Mouse (Mus musculus): ENCODE results near the gene Cmc1.
A peak's percentile ranks its signal among the peaks of the same experiment; 100 is the strongest.
"Not testable (repeated sequence)": the region's sequence is repeated elsewhere in the genome, so short reads cannot be mapped to it uniquely, and the experiment has no call there.

Gene Cmc1

DNA sequence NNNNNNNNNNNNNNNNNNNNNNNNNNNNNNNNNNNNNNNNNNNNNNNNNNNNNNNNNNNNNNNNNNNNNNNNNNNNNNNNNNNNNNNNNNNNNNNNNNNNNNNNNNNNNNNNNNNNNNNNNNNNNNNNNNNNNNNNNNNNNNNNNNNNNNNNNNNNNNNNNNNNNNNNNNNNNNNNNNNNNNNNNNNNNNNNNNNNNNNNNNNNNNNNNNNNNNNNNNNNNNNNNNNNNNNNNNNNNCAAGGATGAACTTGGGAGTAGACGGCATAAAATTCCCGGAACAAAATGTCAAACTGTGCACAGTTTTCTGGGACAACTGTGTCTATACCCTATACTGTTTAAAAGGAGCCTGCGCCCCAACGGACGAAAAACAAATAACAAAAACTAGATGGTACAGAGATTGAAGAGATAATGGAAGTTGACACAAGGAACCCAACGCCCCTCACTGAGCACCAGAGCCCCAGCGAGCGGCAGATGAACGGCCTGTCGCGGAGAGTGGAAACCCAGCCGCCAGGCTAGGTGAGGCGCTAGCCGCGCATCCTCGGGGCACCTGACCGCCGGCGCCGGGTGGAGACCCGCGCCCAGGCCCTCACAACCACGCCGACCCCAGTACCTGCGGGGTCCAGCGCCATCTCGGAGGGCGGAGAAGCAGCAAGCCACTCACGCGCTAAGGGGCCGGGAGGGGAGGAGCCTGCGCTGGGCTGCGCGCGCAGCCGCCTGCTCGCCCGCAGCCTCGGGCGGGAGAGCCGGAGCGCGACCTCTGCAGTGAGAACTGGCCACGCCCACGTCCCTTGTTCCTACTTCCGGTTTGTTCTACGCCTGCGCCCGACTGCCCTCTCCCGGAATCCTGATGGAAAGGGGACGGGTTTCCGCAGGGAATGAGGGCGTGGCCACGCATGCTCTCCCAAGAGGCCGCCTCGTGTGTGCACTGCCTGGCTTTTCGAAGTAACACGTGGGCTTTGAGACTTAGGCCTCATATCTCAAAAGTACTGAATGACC lies at the start of gene Cmc1:
Gene Cmc1, minus strand, starts transcription at position 771 of the 996 bp plus-strand sequence.
- peak; percentile 72 to 77 for DNase-seq

DNA sequence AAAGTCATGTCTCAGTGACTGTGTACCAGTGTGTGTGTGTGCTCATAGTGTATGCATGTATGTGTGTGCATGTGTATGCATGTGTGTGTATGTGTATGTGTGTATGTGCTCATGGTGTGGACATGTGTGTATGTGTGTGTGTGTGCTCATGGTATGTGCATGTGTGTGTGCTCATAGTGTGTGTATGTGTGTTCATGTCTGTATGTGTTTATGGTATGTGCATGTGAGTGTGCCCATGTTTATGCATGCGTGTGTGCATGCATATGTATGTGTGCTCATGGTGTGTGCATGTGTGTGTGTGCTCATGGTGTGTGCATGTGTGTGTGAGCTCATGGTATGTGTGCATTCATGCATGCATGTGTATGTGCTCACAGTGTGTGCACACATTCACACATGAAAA lies 48.6 kb upstream of the Cmc1 start:
- no peak for DNase-seq

- no peak for DNase-seq
These were observed 46.8 kb upstream of the Cmc1 start for GRCm38 (mm10) chr9:118196661-118197390.

DNA sequence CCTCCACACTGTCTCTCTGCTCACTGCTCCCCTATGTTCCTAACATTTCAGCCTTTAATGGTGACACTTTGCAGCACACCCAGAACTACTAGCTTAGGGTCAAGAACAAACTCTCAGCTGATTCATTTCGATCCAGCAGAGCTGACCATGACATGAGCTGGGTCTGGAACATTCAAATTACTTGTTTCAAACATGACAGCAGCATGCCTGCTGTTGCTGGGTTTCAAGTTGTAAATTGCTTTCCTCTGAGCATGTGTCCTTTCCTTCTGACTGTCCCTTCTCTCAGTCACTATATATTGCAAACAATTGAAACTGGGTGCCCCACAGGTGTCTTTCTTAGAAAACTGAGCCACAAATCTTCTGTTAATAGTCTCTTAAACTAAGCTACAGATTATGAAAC lies 43.3 kb upstream of the Cmc1 start:
- DNase-seq: no peak

GRCm38 (mm10) chr9:118191276-118191675 lies 41.3 kb upstream of the Cmc1 start:
- no peak for DNase-seq

DNA sequence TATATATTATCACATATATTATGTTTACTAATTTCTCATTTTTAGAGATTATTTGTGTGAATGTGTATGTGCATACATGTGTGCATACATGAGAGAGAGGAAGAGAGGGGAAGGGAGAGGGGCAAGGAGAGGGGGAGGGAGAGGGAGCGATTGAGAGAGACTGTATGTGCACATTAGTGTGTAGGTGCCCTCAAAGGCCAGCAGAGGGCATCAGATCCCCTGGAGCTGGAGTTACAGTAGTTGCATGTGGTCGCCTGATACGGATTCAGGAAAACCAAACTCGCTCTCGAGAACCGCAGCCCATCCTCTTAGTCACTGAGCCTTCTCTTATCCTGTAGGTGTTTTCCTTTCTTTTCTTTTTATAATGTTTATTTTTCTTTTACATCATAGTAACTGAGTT lies 38.4 kb upstream of the Cmc1 start:
- DNase-seq: no peak

- no peak for DNase-seq
These were observed 37.4 kb upstream of the Cmc1 start for GRCm38 (mm10) chr9:118187420-118187819.

DNA sequence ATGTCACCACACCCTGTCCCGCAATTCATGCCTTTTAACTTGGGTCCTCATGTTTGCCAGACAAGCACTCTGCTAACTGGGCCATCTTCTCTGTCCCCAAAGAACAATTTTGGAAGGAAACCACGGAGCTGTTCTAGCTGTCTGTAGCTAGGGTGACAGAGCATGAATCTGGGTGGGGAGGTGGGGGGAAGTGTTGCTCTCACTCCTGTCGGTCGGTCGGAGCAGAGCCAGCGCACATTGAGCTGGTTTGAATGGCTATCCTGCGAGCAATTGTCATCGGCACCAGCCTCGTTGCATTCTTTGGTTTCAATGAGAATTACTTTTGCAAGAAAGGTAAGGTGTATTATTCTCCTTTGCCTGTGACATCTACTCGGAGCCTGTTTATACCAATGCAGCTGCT lies 36.8 kb upstream of the Cmc1 start:
- DNase-seq: no peak

DNA sequence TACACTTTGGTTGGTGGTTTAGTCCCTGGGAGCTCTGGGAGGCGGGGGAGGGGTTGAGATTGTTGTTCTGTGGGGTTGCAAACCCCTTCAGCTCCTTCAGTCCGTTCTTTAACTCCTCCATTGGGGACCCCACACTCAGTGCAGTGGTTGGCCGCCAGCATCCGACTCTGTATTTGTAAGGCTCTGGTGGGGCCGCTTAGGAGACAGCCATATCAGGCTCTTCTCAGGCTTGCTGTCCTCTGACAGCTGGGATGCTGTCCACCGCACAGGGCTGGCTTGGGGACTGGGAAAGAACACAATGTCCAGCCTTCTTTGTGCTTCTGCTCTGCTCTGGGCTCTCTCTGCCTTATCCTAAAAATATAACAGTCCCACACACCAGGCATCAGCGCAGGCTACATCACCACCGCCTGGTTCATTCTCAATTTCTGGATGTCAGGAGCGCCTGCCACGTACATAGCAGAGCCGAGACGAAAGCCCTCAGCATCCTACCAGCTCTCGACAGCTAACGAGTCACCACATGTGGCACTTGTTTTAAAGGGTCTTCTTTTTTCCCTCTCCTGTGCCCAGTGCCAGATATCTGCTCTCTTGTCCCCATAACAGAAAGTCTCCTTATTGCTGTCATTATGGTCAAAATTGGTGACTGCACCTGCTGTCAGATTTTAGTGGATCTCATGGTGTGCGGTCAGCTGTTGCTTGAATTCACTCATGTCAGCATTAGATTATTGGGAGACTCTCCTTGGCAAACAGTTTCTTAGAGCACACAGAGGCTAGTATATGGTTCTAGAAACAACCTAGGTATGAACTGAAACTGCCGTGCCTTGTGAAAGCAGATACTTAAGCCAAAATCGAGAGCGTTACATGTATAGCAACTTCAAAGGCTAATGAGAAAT lies 29.4 kb upstream of the Cmc1 start:
- no peak for DNase-seq

- no peak for DNase-seq
These were observed 26.7 kb upstream of the Cmc1 start for GRCm38 (mm10) chr9:118176687-118177086.

- DNase-seq: no peak
These were observed 25.4 kb upstream of the Cmc1 start for GRCm38 (mm10) chr9:118175411-118175810.

GRCm38 (mm10) chr9:118173086-118173485 lies 23.1 kb upstream of the Cmc1 start:
- no peak for DNase-seq

- peak; percentile 34 to 39 for DNase-seq
These were observed 18.6 kb upstream of the Cmc1 start for GRCm38 (mm10) chr9:118168544-118168943.

DNA sequence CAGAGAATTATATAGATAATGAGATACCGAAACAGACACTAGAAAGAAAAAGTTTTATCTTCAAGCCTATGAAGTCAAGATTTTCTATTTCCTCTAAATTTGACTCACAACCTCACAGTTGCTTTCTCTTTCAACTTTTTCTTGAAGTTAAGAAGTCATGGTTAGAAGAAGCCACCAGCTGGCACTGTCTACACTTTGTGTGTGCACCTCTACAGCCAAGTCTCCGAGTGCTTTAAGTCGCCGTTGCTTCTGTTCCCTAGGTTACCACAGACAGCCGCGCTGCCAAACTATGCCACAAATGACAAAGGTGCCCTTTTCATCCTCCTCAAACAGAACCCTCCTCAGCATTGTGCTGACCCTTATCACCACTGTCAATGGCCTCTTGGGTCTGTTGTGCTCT lies 17.6 kb upstream of the Cmc1 start:
- DNase-seq: no peak

DNA sequence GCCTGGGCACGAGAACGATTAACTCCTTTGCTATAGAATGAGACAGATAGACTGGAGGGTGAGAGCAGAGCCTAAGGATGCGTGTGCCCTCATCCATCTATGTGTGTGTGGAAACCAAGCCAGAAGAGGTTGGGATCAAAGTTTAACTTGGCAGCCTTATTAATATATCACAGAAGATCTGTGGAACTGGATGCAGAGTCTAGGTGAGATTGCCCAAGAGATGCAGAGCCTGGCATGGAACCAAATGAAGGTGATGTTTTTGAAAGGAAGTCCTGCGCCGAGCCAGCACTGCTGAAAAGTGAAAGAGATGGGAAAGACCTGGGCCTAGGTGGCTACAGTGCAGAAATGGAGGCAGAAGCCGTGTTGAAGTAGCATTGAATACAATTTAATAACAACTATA lies 11.6 kb upstream of the Cmc1 start:
- no peak for DNase-seq

DNA sequence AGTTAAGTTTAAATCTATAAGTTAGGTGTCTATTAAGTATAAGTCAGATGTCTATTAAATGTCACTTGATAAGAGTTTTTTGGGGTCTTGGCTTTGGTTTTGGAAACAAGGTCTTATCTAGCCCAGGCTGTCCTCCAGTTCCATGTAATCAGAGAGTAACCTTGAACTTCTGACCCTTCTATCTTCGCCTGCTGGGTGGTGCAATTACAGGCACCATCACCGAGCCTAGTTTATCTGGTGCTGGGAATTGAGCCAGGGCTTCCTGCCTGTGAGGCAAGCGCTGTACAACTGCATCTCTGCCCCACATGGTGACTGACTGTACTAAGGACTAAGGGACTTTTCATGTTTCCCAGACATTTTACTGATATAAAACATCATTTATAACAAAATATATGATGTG lies 10.0 kb upstream of the Cmc1 start:
- no peak for DNase-seq

DNA sequence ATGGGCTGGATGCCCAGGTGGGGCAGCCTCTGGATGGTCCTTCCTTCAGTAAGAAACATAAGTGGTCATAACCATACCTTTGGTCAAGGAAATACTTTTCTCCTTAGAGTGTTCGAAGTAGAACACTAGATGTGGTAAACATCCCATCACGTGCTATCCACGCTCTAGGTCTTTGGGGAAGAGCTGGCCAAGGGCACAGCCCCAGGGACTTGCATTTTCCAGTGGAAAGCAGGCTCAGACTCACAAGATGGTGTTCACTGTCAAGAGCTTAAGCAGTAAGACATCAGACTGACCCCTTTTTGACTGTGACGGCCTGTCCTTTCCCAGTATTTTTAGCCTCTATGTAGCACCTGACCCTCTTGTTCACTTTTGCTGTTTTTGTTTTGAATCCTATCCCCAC lies 8.2 kb upstream of the Cmc1 start:
- DNase-seq: no peak

- no peak for DNase-seq
These were observed 7.3 kb upstream of the Cmc1 start for GRCm38 (mm10) chr9:118157234-118157633.

DNA sequence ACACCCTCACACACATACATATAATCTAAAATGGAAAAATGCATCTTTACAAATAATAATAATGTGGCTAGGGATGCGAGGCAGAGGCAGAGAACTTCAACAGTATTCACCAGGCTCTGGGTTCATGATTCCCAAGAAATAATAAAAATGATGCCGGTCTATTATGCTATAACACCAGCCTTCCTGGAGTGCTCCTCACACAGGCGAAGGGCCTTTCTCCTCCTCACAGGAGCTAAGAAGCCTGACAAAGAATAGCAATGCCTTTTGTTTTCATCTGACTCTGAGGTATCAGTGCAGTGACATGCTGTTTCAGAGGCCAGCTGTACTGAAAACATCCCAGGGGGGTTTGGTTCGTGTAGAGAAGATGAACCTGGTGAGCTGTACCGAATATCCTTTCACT lies 4.7 kb upstream of the Cmc1 start:
- no peak for DNase-seq

DNA sequence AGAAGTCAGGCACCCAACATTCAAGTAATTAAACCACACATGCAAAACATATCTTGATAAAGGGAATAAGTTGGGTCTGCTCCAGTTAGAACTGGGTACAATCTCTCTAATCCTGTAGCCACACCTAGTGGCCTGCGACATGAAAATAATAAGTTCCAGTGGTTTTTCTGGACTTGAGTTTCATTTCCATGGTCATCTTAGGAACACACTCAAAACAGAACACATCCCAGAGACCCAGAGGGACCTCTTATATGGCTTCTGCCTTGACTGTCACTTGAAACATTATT lies 1.2 kb upstream of the Cmc1 start:
- no peak for DNase-seq

- DNase-seq: no peak
These were observed 648 bp upstream of the Cmc1 start for GRCm38 (mm10) chr9:118150429-118151220.

- not testable (repeated sequence) for DNase-seq
These were observed 9.6 kb downstream of the Cmc1 start for GRCm38 (mm10) chr9:118140356-118140755.

GRCm38 (mm10) chr9:118110360-118110710 lies 39.6 kb downstream of the Cmc1 start:
- no peak for DNase-seq
